Mouse (Mus musculus) left cerebral cortex, postnatal 36 days (tissue): ENCODE measurements around the gene Ids. TPM values are rescaled to one million over a fixed set of nuclear protein-coding genes. Genes with fewer than 3 reads are reported as not detected.
"Not testable (repeated sequence)": the region's sequence is repeated elsewhere in the genome, so short reads cannot be mapped to it uniquely, and the experiment has no call there.

Experiments
- DNase-seq, 2 experiments: peaks; one replicate each; pipeline ENCODE4 v3.0.0; 2021 to 2022; ENCODE audit warnings: low spot score in 2 of 2, mixed read lengths in 1 of 2
- intact Hi-C: fragments of 180-260 bp; cut with DNase I; formaldehyde crosslinking; loops from one replicate; pipeline ENCODE4 v1.15.1; 2025
- total RNA-seq, 2 experiments: library from RNA; stranded (reverse); gene quantifications; 2 replicates each; pipeline ENCODE4 v1.2.3; 2021

Ids gene
- total RNA-seq = 100 to 1,000 TPM; 338 to 341 TPM

DNA sequence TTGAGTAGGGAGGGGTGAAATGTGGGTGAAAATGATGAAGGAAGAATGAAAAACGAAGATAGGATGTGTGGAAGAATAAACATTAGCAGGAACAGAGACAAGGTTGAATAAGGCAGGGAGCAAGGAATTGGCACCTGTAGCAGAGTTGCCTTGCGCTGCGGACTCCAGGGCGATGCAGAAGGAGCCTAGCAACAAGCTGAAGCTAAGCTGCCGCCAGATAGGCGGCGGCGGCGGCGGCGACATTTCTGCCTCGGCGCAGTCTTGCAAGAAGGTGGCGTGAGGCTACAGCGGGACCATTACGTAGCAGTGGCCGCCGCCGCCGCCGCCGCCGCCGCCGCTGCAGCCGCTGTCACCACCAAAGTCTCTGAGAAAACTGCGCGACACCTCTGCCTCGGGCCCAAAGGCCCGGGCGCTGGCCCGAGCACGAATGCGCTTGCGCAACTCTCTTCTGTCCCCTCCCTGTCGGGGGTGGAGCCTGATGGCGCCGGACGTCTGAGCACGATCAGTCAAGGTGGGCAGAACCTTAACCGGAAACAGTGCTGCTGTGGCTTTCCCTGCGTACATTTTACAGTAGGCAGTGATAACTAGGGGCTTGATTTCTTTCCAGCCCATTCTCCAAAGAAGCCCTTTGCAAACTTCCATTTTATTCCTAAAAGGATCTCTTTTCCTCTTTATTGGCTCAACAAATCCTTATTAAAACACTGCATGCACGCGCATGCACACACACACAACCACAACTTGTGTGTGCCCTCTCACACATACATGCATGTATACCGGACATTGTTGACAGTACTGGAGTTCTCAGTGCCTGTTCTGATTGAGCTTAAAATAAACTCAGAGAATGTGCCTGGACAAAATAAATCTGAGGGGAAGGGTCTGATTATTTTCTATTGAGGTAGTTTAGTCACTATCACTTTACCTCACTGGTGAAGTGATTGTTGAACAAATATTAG, at the start of gene Ids:
Gene Ids, minus strand, starts transcription at position 424 of the 953 bp plus-strand sequence.
- intact Hi-C loops = loop anchor here (10.0 kb wide), 1 partner anchor 200 kb away; no protein-coding TSS in a partner anchor
- peak; percentile 78 to 85 for DNase-seq

DNA sequence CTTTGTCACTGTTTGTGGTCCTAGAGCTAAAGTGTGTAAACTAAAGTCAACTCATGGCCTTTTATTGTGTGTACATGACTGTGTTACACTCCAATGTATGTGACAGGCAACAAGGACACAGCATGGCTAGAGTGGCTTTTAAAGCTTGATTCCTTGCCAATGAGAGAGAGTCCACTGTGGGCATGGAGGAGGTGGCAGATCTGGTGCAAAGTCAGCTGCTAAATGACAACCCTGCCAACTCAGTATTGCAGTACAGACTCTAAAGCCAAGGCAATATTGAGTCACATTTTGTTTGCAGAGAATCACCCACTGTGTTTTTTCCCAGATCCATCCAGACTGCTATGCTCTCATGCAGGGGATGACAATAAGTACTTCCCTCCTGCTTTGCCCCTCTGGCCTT, 27.8 kb upstream of the Ids start:
- DNase-seq, intact Hi-C loops: not testable (repeated sequence)

DNA sequence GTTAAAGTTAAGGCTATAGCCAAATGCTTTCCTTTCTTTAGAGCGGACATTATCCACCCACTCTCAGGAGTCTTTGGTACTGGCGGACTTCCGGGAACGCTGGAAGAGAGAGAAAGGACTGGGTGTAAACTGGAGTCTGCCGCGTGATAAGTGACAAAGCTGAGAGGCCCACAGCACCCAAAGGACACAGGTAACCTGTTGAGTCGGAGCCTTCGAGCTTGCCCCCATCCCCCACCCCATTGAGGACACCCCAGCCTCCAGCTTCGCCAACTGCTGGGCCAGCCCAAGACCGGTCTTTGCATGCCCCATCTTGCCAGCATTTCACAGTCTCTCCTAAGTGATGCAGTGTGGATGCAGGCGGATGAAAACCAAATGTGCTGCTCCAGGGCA, 21.1 kb upstream of the Ids start:
- intact Hi-C loops = loop anchor here (1.0 kb wide), 1 partner anchor 91 kb away; the partner anchor contains the start of gene Tmem185a

DNA sequence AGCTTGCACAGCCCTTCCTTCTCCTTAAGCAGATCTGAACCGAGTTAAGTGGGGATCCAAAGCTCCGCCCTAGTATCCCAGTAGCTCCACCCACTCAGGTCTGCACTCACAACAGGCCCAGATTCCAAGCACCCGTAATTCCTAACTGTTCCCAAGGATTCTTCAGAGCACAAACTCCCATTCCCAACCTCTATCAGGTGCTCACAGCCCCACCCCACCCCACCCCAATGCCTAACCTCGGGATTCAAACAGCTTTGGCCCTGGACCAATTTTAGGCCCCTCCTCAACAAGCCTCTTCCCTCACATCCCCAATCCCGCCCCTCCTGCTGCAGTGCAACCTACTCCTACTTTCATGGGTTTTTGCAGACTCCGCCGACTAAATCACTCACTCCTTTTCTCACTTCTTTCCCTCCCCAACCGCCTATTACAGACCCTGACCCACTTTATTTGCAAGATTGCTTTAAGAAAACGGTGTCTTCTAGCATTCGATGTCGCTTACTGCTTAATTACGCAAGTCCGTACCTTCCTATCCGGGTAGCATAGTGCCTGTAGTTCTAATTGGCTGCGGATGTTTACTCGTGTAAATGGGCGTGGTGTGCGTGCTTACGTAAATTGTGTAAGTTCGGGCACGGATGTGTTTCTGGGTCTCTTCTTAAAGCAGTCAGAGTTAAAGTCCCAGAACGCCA, 20.5 kb upstream of the Ids start, which contains the start of gene 1110012L19Rik:
Gene 1110012L19Rik, plus strand, starts transcription at position 602 of the 686 bp plus-strand sequence.
- intact Hi-C loops = loop anchor here (1.0 kb wide), 1 partner anchor 92 kb away; the partner anchor contains the start of gene Tmem185a

More for the DNA sequence above, 21.1 kb upstream of the Ids start:
- no peak for DNase-seq

DNA sequence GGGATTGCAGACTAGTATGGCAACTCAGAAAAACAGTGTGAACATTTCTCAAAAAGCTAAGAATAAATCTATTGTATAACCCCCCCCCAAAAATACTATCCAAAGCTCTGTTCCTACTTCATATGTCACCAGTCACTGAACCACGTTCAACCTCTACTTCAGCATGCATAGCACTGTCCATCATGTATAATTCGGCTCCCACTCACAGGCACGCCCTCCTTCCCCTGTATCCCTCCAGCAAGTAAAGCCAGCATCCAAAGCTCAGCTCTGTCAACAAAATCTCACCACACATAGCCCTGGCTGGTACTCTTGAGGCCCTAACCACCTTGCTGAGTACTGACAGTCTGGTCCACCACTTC, 20.0 kb upstream of the Ids start:
- intact Hi-C loops = loop anchor here (1.0 to 5.0 kb wide), 2 partner anchors 92 to 182 kb away; partner anchors contain the start of gene Tmem185a
- no peak for DNase-seq

More for the DNA sequence above, 20.5 kb upstream of the Ids start, which contains the start of gene 1110012L19Rik:
- DNase-seq = peak; percentile 73 to 74

DNA sequence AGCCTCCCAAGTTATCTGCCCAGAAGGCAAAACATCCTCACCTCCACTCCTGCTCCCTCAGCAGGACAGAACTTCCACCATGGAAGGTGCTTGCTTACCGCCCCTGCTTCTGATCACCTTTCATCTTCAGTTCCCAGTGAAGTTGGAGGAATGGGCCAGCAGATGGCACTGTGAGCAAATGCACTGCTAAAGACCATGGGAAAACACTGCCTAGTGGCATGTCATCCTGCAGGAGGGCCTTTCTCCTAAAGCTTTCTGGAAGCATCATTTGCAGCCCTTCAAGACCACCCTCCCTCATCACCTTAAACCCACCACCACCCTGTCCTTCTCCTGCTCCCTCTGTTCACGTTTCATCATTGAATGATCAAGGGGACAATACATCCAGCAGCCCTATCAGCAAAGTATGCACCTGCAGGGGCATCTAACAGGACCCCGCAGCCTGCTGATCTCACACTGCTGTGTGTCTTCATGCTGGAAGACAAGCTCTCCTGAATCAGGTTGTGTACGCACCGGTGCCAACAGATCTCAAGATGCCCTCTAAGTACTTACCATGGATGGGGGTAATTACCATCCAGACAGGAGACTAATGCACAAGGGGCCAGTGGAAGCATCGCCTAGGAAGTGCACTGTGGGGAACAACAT, 9.7 kb upstream of the Ids start:
- intact Hi-C loops, DNase-seq: not testable (repeated sequence)

DNA sequence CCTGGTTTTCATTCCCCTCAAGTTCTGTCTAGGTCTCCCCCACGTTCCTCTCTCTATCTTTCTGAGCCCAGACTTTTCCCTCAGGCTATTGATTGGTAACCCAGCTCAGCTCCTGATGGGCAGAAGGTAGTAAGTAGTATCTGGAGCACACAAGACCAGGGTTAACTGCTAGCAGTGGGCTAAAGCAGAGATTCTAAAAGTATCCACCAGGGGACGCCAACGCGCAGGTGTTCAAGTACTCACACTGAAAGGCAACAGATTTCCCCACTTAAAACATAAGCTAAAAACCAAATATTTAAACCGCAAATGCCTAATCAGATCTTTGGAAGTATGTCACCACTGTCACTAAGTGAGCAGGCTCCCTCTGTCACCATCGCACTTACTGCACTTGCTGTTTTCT, 4.9 kb upstream of the Ids start:
- intact Hi-C loops = loop anchor here (10.0 kb wide), 1 partner anchor 195 kb away; no protein-coding TSS in a partner anchor
- DNase-seq = not testable (repeated sequence)

DNA sequence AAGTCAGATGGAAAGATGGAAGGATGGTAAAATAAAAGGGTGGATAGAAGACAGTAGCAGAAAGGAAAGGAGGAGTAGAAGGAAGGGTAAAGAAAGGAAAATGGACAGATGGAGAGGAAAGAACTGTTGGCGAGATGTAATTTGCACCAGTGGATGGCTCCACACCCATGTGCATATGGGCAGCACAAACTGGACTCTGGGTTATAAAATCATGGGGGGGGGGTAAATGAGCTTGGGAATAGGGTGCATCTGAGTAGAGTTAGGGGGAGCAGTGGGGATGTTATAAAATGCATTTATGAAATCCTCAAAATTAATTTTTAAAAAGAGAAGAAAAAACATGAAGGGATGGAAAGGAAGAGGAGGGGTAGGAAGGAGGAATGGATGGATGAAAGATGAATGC, 682 bp downstream of the Ids start:
- no peak for DNase-seq
- intact Hi-C loops = loop anchor here (10.0 kb wide), 1 partner anchor 201 kb away; no protein-coding TSS in a partner anchor

DNA sequence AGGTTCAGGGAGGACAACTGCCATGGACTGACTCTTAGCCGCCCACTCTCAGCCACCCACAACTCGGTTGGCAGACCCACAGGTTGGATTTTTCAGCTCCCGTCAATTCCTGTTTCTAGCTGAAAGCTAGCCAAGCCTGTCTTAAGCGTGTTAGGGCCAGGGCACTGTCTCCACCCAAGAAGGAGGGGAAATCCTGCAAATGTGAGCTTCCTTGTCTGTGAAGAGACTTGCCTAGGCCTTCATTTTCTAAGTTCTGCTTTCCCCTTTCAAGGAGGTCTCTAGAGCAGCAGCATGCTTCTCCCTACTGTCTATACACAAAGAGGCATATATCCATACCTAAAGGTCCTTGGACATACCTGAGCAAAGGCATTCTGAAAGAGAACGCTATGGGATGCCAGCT, 1.4 kb downstream of the Ids start:
- intact Hi-C loops = loop anchor here (10.0 kb wide), 1 partner anchor 201 kb away; no protein-coding TSS in a partner anchor
- peak; percentile 16 to 37 for DNase-seq

DNA sequence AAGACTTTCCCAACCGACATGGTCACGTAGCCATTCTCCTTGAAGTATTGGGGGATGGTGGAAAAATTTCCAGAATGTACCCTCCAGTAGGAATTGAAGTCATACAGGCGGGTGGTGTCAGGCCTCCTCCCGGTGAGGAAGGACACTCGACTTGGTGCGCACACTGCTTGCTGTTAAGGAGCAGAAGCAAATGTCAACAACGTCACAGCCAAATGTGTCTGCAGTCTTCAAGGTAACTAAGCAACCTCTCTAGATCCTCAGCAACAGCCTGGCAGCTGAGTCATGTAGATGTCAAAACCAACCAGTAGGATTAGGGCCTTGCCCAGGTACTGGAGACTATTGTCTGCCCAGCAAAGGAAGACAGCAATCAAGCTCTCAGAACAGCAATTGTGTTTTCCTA, 1.9 kb downstream of the Ids start:
- peak in 1 of 2 experiments; percentile 5 for DNase-seq
- intact Hi-C loops = loop anchor here (10.0 kb wide), 1 partner anchor 202 kb away; no protein-coding TSS in a partner anchor

DNA sequence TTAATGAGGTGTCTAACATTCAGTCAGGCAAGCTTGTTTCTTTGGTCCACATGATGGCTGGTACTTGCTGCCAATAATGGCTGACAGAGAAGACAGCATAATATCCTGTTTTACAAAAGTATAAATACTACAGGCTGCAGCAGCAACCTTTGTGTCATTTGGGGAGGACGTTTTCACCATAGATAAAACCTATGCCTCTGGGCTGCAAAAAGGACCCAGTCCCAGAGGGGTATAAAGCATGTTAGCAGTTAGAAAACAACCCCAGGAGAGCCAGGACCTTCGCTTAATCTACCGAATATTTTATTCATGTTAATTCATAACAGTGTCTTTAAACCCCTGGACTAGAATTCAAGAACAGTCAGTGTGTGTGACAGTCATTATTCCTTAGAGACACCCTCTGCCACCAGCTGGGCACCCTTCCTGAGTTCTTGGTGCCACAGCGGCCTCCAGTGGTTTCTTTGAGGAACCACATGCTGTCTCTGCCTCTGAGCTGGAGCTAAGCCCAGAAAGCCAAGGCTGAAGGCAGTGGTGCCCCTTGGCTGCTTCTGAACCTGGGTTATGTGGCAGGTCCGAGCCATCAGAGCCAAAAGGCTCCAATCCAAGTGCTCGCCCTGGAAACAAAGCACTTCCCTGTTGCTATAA, 34.6 kb downstream of the Ids start:
- intact Hi-C loops = loop anchor here (10.0 kb wide), 1 partner anchor 1486 kb away; no protein-coding TSS in a partner anchor
- DNase-seq = peak; percentile 51 to 58

DNA sequence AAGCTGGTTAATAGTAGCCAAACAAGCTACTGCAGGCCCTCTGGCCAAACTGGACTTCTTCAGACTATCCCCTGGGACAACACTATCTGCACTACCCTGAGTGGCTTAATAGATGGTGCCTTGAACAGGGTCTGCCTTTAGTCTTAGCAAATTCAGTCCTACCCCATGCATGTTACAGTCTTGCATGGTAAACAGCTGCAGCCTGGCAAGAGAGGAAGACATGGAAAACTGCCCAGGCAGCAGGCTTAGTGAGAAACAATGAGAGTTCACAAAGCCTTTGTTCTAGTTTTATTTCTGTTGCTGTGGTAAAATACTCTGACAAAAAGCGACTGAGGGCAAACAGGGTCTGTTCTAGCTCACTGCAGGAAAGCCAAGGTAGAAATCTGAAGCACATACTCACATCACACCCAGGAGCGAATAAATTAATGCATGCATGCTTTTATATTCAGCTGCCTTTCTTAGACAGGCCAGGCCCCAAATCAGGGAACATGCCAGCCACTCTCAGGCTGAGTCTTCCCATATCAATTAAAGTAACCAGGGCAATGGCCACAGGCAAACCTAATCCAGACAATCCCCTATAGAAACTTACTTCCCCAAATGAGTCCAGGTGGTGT, 36.2 kb downstream of the Ids start:
- DNase-seq = no peak
- intact Hi-C loops = loop anchor here (5.0 kb wide), 1 partner anchor 166 kb away; no protein-coding TSS in a partner anchor

DNA sequence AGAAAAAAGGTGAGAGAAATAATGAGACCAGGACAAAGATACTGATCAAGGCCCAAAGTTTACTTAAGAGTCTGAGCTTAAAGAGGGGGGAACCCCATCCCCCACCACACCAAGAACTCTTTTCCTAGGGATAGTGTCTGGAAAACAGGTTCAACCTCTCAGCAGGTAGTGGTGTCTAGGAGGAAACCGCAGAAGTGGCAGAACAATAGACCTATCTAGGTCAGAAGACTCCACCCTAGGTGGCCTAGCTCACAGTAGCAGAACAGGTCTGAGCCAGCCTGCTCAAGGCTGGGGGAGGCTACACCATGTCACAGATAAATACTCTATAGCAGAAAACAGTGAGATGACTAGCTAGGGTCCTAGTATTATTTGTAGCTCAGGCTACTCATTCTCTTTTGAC, 37.2 kb downstream of the Ids start:
- no peak for DNase-seq
- intact Hi-C loops = loop anchor here (5.0 kb wide), 1 partner anchor 165 kb away; no protein-coding TSS in a partner anchor

DNA sequence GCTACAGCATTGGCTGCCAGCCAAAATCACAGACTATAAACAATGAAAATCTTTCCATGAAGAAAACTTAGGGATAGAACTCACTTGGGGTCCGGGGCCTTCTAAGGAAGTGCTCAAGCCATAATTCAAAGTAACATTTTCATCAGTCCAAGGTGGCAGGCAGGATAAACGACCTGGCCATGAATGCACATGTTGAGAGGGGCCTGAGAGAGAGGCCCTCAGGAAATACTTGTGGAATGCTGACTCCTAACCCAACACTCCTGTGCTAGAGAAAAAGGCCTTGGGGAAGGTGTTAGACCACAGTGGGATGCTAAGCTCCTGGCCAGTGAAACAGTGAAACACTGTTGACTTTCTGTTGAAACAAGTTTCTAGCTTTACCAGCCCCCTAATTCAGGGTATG, 45.6 kb downstream of the Ids start:
- DNase-seq = no peak
- intact Hi-C loops = loop anchor here (5.0 kb wide), 1 partner anchor 1372 kb away; no protein-coding TSS in a partner anchor

DNA sequence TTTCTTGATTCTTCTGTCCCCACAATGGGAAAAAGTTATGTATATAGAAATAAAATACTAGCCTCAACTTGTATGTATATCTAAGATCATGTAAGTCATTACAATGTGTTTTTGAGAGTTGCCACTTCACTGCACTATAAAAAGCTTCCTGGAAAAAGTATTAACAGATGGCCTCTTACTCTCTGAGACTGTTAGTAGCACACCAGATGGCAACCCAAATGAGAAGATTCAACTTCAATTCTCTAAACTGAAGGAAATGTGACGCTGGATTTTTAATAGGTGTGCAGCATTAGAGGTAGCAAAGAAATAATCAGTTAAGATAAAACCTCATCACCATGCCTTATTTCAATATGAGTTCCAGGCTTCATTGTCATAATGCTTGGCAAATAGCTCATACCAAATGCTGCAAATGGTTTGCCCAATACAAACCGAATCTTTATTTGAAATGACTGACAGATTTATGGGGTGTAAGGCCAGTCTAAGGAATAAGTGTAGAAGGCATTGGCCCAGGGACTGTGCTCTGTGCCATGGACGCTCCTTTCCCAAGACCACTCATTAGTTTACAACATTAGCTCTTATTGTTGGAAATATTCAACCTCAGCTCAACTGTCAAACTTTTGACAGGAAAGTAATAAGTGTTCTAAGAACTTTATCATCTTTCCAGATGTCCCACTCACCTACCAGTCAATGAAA, 49.8 kb downstream of the Ids start:
- DNase-seq = no peak
- intact Hi-C loops = loop anchor here (5.0 kb wide), 1 partner anchor 1368 kb away; no protein-coding TSS in a partner anchor
